Mouse (Mus musculus) layer of hippocampus, adult 9-10 months (tissue): ENCODE data around the gene Cryba4.

ENCODE experiments used
- DNase-seq: peaks from one replicate; pipeline ENCODE4 v3.0.0; 2022; ENCODE audit warnings: low spot score

The Cryba4 gene

GRCm38 (mm10) chr5:112286608-112286983, 34.3 kb upstream of the Cryba4 start:
- DNase-seq: no peak

GRCm38 (mm10) chr5:112285548-112286085, 33.3 kb upstream of the Cryba4 start:
- no peak for DNase-seq

GRCm38 (mm10) chr5:112284203-112284582, 31.9 kb upstream of the Cryba4 start:
- DNase-seq: no peak

- DNase-seq: no peak
Measured at GRCm38 (mm10) chr5:112283543-112284202, 31.4 kb upstream of the Cryba4 start.

GRCm38 (mm10) chr5:112282780-112283482, 30.6 kb upstream of the Cryba4 start:
- no peak for DNase-seq

GRCm38 (mm10) chr5:112282123-112282779, 29.9 kb upstream of the Cryba4 start:
- no peak for DNase-seq

- DNase-seq: no peak
Measured at GRCm38 (mm10) chr5:112281676-112282075, 29.4 kb upstream of the Cryba4 start.

- no peak for DNase-seq
Measured at GRCm38 (mm10) chr5:112280863-112281660, 28.7 kb upstream of the Cryba4 start.

- DNase-seq: no peak
Measured at GRCm38 (mm10) chr5:112280151-112280550, 27.8 kb upstream of the Cryba4 start.

GRCm38 (mm10) chr5:112279181-112280021, 27.1 kb upstream of the Cryba4 start:
- DNase-seq: no peak

- DNase-seq: no peak
Measured at GRCm38 (mm10) chr5:112277906-112278470, 25.7 kb upstream of the Cryba4 start.

GRCm38 (mm10) chr5:112276907-112277348, 24.6 kb upstream of the Cryba4 start:
- DNase-seq: no peak

GRCm38 (mm10) chr5:112276267-112276873, 24.1 kb upstream of the Cryba4 start, which contains the start of gene Tpst2:
Tpst2 (plus strand) TSS chr5:112276691.
- peak; percentile 98 for DNase-seq

- DNase-seq: no peak
Measured at GRCm38 (mm10) chr5:112275021-112275804, 22.9 kb upstream of the Cryba4 start.

- DNase-seq: no peak
Measured at GRCm38 (mm10) chr5:112273746-112274463, 21.6 kb upstream of the Cryba4 start.

GRCm38 (mm10) chr5:112272934-112273333, 20.6 kb upstream of the Cryba4 start:
- no peak for DNase-seq

GRCm38 (mm10) chr5:112270764-112271541, 18.6 kb upstream of the Cryba4 start:
- DNase-seq: no peak
